Mouse (Mus musculus) olfactory bulb, adult 2 months (tissue): Measurements from ENCODE around the gene Lrrc1.

Source experiments
- CTCF ChIP-seq: fragments of 200-500 bp; IDR thresholded peaks from 2 replicates; pipeline ENCODE4 v1.5.1; 2012; ENCODE audit warnings: low read depth, mild to moderate bottlenecking, low read length, moderate library complexity; ENCODE audit not compliant: insufficient read depth
- POLR2A ChIP-seq: fragments of 200-500 bp; IDR thresholded peaks from 2 replicates; pipeline ENCODE4 v1.6.1; 2012; ENCODE audit warnings: mild to moderate bottlenecking, low read depth, low read length, moderate library complexity; ENCODE audit not compliant: insufficient read depth

DNA sequence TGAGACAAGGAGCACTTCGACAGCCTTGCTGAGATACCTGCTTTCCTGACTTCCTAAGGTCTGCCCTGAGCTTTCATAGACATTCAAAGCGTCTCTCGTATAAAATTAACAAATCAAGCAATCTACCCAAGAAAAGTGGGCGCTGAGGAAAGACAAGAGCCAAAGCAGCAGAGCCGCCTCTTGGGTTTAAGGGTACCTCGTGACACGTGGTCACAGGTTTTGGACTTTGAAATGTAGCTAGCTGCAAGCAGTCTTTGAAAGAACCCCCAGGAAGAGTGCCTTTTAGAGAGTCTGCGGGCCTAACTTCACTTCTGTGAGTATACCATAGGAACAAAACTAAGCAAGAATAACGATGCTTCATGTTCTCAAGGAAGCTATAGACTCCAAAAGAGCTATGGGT, 160.0 kb downstream of the Lrrc1 start:
- no peak for TF ChIP-seq POLR2A
- TF ChIP-seq CTCF, result no peak
